Mouse (Mus musculus) heart, adult 2 months (tissue): Measurements from ENCODE around the gene Ripply3. TPM values are rescaled to one million over a fixed set of nuclear protein-coding genes. Genes with fewer than 3 reads are reported as not detected.

Source experiments
- DNase-seq, 2 experiments: peaks; one replicate each; pipeline ENCODE4 v3.0.0; 2021
- H3K27ac ChIP-seq: fragments of 200-600 bp; 2 replicates; pipeline ENCODE4 v1.8.1; 2022
- H3K27me3 ChIP-seq: fragments of 200-500 bp; 2 replicates; pipeline ENCODE4 v1.6.1; 2012; ENCODE audit warnings: mild to moderate bottlenecking, low read length, inconsistent platforms, mixed read lengths; ENCODE audit not compliant: control insufficient read depth, insufficient read depth
- H3K36me3 ChIP-seq: fragments of 200-500 bp; 2 replicates; pipeline ENCODE4 v1.6.1; 2012; ENCODE audit warnings: low read length, inconsistent platforms; ENCODE audit not compliant: control insufficient read depth, insufficient read depth
- H3K4me1 ChIP-seq: fragments of 200-500 bp; 2 replicates; pipeline ENCODE4 v1.6.1; 2011; ENCODE audit warnings: low read length; ENCODE audit not compliant: control insufficient read depth, insufficient read depth
- H3K4me3 ChIP-seq: fragments of 200-600 bp; 2 replicates; pipeline ENCODE4 v1.8.1; 2022
- H3K79me2 ChIP-seq: fragments of 200-500 bp; replicated peaks from 2 replicates; pipeline ENCODE4 v1.6.1; 2012; ENCODE audit warnings: mild to moderate bottlenecking, inconsistent platforms, low read length, moderate library complexity, mixed read lengths; ENCODE audit not compliant: control insufficient read depth, insufficient read depth
- H3K9ac ChIP-seq: fragments of 200-500 bp; 2 replicates; pipeline ENCODE4 v1.6.1; 2012; ENCODE audit warnings: low read depth, mild to moderate bottlenecking, control low read depth, inconsistent platforms, low read length, mixed read lengths
- CTCF ChIP-seq: fragments of 200-600 bp; IDR thresholded peaks from 2 replicates; pipeline ENCODE4 v1.8.1; 2022; ENCODE audit warnings: antibody characterized with exemption, mild to moderate bottlenecking, moderate library complexity
- EP300 ChIP-seq: fragments of 200-500 bp; IDR thresholded peaks from 2 replicates; pipeline ENCODE4 v1.6.1; 2011; ENCODE audit warnings: low read depth, low read length, control low read depth; ENCODE audit not compliant: insufficient read depth
- POLR2A ChIP-seq: fragments of 200-500 bp; IDR thresholded peaks from 2 replicates; pipeline ENCODE4 v1.6.1; 2011; ENCODE audit warnings: mild to moderate bottlenecking, low read depth, low read length, control low read depth; ENCODE audit not compliant: insufficient read depth
- WGBS: fragments of 180-500 bp; shearing (Covaris S2); methylation state at CpG from one replicate; pipeline ENCODE4 v1.1.7; 2018; 5-methylcytosine and 5-hydroxymethylcytosine counted together
- intact Hi-C: fragments of 180-260 bp; cut with DNase I; formaldehyde crosslinking; loops from one replicate; pipeline ENCODE4 v1.15.1; 2025
- long read RNA-seq: library from polyadenylated mRNA; stranded (forward); transcript quantifications from one replicate; pipeline ENCODE4 v2.0.0, GENCODE M21; 2021
- polyA plus RNA-seq: library from polyadenylated mRNA; depleted of rRNA; stranded (reverse); fragments of >200 nt; gene quantifications from 2 replicates; pipeline ENCODE4 v1.2.3, GENCODE M21; 2012; rRNA removed
- total RNA-seq, 2 experiments: library from RNA; stranded (reverse); gene quantifications; 2 replicates each; pipeline ENCODE4 v1.2.3; 2021

Ripply3 gene
- total RNA-seq, result 1 to 10 TPM; 3.9 to 5.1 TPM
- 2.9 and 5.1 TPM in 2 replicates for polyA plus RNA-seq
- long read RNA-seq, partial matches to known transcripts, result 0 of 1 reads
- long read RNA-seq, other reads (novel, unspliced or antisense), result 0 of 1 reads

DNA sequence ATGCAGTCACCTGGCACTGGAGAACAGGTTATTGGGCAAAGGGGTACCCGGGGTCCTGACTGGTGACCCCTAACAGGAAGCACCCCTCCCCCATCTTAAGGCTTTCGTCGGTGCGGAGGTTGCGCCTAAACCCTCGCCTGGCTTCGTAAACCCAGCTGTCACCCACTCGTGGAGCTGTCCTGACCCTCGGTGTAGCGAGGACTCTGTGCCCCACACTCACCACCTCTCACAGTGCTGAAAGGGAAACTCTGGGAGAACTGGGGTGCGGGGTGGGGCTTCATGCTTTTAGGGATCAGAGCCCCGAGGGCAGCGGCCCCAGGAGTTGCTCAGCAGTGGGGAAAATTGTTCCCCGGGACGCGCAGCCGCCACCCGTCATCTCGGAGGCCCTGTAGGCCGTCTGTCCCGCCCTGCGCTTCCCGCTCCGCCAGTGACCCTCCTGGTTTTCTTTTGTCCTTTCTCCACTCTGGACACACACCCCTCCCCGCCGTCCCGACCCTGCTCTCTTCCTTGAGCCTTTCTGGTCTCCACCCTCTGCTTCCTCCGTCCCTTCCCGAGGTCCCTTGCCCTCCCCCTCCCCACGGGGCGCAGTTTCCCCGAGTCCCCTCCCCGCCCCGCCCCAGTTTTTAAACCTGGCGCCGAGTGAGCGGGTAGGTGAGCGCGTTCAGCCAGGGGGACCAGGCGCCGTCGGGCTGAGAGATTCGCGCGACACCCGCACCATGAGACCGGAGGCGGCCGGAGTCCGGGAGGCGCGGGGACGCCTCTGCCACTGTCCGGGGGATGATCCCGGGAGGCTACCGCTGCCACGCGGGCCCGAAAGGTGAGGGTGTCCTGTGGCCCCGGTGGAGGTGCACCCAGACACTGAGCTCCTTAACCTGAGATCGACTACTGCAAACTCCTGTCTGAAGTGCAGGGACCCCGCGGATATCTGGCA lies at the start of gene Ripply3:
Gene Ripply3 (plus strand): TSS at position 640 of the 931 bp plus-strand sequence.
- TF ChIP-seq CTCF, result no peak
- TF ChIP-seq POLR2A, result peak; percentile 85
- intact Hi-C loops, result loop anchor here (2.0 to 5.0 kb wide), 2 partner anchors 13 to 36 kb away; no protein-coding TSS in a partner anchor
- H3K4me1 ChIP-seq, result no peaks in the 10 kb centered on the region; the same call in 1 of the 2 replicates
- no peaks in the 10 kb centered on the region for H3K36me3 ChIP-seq
- H3K9ac ChIP-seq, result peak within 1 kb of the TSS; percentile 72
- DNase-seq, result peak; percentile 78 to 81
- 2% methylated on average over 63 of the region's 63 CpGs for WGBS
- peak within 1 kb of the TSS; percentile 57 for H3K4me3 ChIP-seq
- H3K27me3 ChIP-seq, result no peaks in the 10 kb centered on the region
- H3K27ac ChIP-seq, result peak within 1 kb of the TSS; percentile 81
- H3K79me2 ChIP-seq, result no peaks in the 10 kb centered on the region

GRCm38 (mm10) chr16:94283972-94284371 lies 44.2 kb upstream of the Ripply3 start:
- Histone ChIP-seq H3K27me3 (no peaks in the 10 kb centered on the region), H3K79me2 (no peaks in the 10 kb centered on the region), H3K36me3 (no peaks in the 10 kb centered on the region), H3K4me1 (no peaks in the 10 kb centered on the region), H3K9ac (no peak overlapping the region), H3K4me3 (no peak overlapping the region), H3K27ac (no peak overlapping the region)
- DNase-seq, result no peak
- WGBS, result 84% methylated on average over 3 of the region's 3 CpGs
- TF ChIP-seq EP300 (no peak), CTCF (no peak), POLR2A (no peak)
- intact Hi-C loops, result no loop called here

GRCm38 (mm10) chr16:94287826-94288225 lies 40.4 kb upstream of the Ripply3 start:
- DNase-seq, result no peak
- no peak overlapping the region for H3K27ac ChIP-seq
- intact Hi-C loops, result no loop called here
- no peak overlapping the region for H3K4me3 ChIP-seq
- no peaks in the 10 kb centered on the region for H3K27me3 ChIP-seq
- H3K79me2 ChIP-seq, result no peaks in the 10 kb centered on the region
- TF ChIP-seq CTCF (no peak), POLR2A (no peak), EP300 (no peak)
- H3K9ac ChIP-seq, result no peak overlapping the region
- WGBS, result 75% methylated on average over 9 of the region's 9 CpGs
- no peaks in the 10 kb centered on the region for H3K36me3 ChIP-seq
- no peaks in the 10 kb centered on the region for H3K4me1 ChIP-seq

DNA sequence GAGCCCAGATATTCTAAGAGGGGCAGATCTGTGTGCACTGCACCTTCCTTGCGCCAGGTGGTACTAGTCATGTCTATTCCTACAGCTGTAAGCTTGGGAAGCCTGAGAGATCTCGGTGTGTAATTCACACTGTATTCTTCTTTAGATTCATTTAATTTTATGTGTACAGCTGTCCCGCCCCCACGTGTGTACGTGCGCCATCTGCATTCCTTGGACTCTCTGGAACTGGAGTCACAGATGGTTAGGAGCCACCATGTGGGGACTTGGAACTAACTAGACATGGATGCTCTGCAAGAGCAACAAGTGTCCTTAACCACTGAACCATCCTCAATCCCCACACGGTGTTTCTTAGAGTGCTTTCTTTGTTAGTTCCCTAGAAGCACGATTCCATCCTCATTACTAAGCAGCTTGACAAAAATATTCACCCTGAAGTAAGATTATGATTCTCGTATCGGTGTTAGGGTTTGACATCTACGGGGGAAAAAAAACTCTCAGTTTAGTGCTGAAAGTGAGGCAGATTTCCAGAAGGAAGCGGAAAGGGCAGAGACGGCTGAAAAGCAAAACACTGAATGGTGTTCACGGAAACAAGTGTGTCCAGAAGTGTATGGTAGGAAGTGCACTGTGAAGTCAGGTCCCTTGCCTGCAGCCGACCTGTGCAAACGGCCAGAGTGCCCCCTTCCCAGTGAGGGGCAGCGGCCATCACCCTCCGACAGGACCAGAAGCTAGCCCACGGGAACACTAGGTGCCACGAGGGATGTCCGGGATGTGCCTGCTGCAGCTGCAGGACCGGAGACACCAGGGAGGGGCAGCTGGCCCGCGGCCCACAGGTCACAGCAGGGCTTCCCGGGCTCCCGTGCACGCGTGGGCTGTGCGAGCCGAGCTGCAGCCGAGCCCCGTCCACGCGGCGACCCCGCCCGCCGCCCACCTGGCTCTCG lies 38.8 kb upstream of the Ripply3 start:
- TF ChIP-seq CTCF (no peak), EP300 (no peak), POLR2A (no peak)
- H3K79me2 ChIP-seq, result no peaks in the 10 kb centered on the region

DNA sequence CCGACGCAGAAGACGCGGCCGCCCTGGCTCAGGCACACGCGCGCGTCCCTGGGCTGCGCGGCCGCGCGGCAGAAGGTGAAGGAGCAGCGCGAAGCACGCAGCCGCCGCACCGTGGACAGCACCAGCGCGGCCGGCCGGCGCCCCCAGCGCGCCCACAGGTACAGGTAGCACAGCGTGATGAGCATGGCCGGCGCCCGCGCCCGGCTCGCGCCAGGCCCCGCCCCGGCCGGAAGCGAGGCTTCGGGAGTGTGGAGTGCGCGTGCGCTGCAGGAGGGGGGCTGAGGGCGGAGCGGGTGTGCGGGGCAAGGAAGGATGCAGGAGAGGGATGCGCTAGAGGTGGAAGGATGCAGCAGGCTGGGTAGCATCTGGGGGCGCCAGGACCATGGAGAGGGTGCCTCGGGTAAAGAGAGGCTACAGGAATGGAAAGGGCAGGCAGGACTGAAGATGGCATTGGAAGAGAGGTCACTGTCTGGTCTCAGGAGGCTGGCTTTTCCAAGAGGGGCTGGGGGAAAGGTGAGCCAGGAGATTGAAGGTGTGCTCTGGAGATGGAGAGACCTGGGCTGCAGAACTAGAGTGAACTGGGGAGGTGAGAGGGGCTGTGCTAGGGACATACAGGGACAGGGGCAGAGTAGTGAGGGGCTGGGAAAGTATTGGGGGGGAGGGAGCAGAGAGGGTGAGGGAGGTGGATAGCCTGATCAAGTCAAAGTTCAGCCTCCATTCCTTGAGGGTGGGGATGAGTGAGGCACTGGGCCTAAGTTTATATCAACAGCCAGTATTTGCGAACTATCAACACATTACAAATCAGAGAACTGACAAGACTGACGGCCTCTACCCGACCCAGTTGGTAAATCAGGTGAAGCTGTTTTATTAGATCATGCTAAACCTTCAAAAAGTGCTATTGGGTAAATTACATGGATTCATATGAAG lies 37.9 kb upstream of the Ripply3 start:
- H3K4me1 ChIP-seq, result no peaks in the 10 kb centered on the region
- no peaks in the 10 kb centered on the region for H3K27me3 ChIP-seq
- WGBS, result 5% methylated on average over 51 of the region's 52 CpGs
- no peaks in the 10 kb centered on the region for H3K79me2 ChIP-seq
- no peak for TF ChIP-seq CTCF
- TF ChIP-seq POLR2A, result peak; percentile 41
- peak overlapping the region; percentile 92 for H3K9ac ChIP-seq
- no peaks in the 10 kb centered on the region for H3K36me3 ChIP-seq
- peak overlapping the region; percentile 81 for H3K4me3 ChIP-seq
- DNase-seq, result peak; percentile 88
- intact Hi-C loops, result loop anchor here (1.0 to 5.0 kb wide), 2 partner anchors 21 to 37 kb away; partner anchors contain the start of gene Ripply3
- peak overlapping the region; percentile 77 for H3K27ac ChIP-seq

More for the DNA sequence above, 38.8 kb upstream of the Ripply3 start:
- H3K27me3 ChIP-seq, result no peaks in the 10 kb centered on the region
- no peaks in the 10 kb centered on the region for H3K4me1 ChIP-seq
- intact Hi-C loops, result loop anchor here (1.0 to 5.0 kb wide), 2 partner anchors 22 to 38 kb away; partner anchors contain the start of gene Ripply3
- WGBS, result 12% methylated on average over 38 of the region's 39 CpGs
- peak; percentile 56 to 67 for DNase-seq
- peak overlapping the region; percentile 77 for H3K27ac ChIP-seq
- peak overlapping the region; percentile 81 for H3K4me3 ChIP-seq
- peak overlapping the region; percentile 92 for H3K9ac ChIP-seq
- no peaks in the 10 kb centered on the region for H3K36me3 ChIP-seq
